Mouse (Mus musculus): ENCODE results near the gene Opcml.

The Opcml gene

GRCm38 (mm10) chr9:28513905-28514304 lies 723.3 kb downstream of the Opcml start:
- in situ Hi-C loops (cut with MseI, MboI): no loop called here

- in situ Hi-C loops (cut with MseI, MboI): no loop called here
These were observed 742.6 kb downstream of the Opcml start for GRCm38 (mm10) chr9:28533191-28533590.

- in situ Hi-C loops (cut with MseI, MboI): no loop called here
These were observed 744.4 kb downstream of the Opcml start for GRCm38 (mm10) chr9:28535006-28535405.

- in situ Hi-C loops (cut with MseI, MboI): no loop called here
These were observed 746.1 kb downstream of the Opcml start for GRCm38 (mm10) chr9:28536637-28537036.

- in situ Hi-C loops (cut with MseI, MboI): no loop called here
These were observed 757.6 kb downstream of the Opcml start for GRCm38 (mm10) chr9:28548189-28548588.

GRCm38 (mm10) chr9:28552387-28553182 lies 762.0 kb downstream of the Opcml start:
- in situ Hi-C loops (cut with MseI, MboI): no loop called here

- in situ Hi-C loops (cut with MseI, MboI): no loop called here
These were observed 768.1 kb downstream of the Opcml start for GRCm38 (mm10) chr9:28558628-28559027.

- in situ Hi-C loops (cut with MseI, MboI): no loop called here
These were observed 771.2 kb downstream of the Opcml start for GRCm38 (mm10) chr9:28561761-28562160.

GRCm38 (mm10) chr9:28563066-28563683 lies 772.6 kb downstream of the Opcml start:
- in situ Hi-C loops (cut with MseI, MboI): no loop called here

GRCm38 (mm10) chr9:28569041-28569522 lies 778.5 kb downstream of the Opcml start:
- in situ Hi-C loops (cut with MseI, MboI): no loop called here

- in situ Hi-C loops (cut with MseI, MboI): no loop called here
These were observed 779.2 kb downstream of the Opcml start for GRCm38 (mm10) chr9:28569776-28570175.

- in situ Hi-C loops (cut with MseI, MboI): no loop called here
These were observed 781.1 kb downstream of the Opcml start for GRCm38 (mm10) chr9:28571682-28572081.

GRCm38 (mm10) chr9:28572136-28572774 lies 781.7 kb downstream of the Opcml start:
- in situ Hi-C loops (cut with MseI, MboI): no loop called here

- in situ Hi-C loops (cut with MseI, MboI): no loop called here
These were observed 788.2 kb downstream of the Opcml start for GRCm38 (mm10) chr9:28578730-28579129.

GRCm38 (mm10) chr9:28587253-28587652 lies 796.7 kb downstream of the Opcml start:
- in situ Hi-C loops (cut with MseI, MboI): no loop called here

- in situ Hi-C loops (cut with MseI, MboI): no loop called here
These were observed 797.3 kb downstream of the Opcml start for GRCm38 (mm10) chr9:28587857-28588388.

- in situ Hi-C loops (cut with MseI, MboI): no loop called here
These were observed 797.9 kb downstream of the Opcml start for GRCm38 (mm10) chr9:28588488-28588887.

GRCm38 (mm10) chr9:28592208-28592607 lies 801.6 kb downstream of the Opcml start:
- in situ Hi-C loops (cut with MseI, MboI): no loop called here

GRCm38 (mm10) chr9:28595062-28595461 lies 804.5 kb downstream of the Opcml start:
- in situ Hi-C loops (cut with MseI, MboI): no loop called here

- in situ Hi-C loops (cut with MseI, MboI): no loop called here
These were observed 815.0 kb downstream of the Opcml start for GRCm38 (mm10) chr9:28605561-28605960.

GRCm38 (mm10) chr9:28613683-28614620 lies 823.4 kb downstream of the Opcml start:
- in situ Hi-C loops (cut with MseI, MboI): no loop called here

Measured in mouse trophoblast stem cell (cell line).